Mouse (Mus musculus): ENCODE results near the gene Pnpla1. TPM values are rescaled to one million over a fixed set of nuclear protein-coding genes. Genes with fewer than 3 reads are reported as not detected.

The Pnpla1 gene
- polyA plus RNA-seq (2014; fragmentation: Illumina TruSeq; extraction: RNeasy Lipid Tissue Mini Kit (QIAGEN cat#74804); ENCODE audit: insufficient read depth, low read depth, low replicate concordance), result not detected

DNA sequence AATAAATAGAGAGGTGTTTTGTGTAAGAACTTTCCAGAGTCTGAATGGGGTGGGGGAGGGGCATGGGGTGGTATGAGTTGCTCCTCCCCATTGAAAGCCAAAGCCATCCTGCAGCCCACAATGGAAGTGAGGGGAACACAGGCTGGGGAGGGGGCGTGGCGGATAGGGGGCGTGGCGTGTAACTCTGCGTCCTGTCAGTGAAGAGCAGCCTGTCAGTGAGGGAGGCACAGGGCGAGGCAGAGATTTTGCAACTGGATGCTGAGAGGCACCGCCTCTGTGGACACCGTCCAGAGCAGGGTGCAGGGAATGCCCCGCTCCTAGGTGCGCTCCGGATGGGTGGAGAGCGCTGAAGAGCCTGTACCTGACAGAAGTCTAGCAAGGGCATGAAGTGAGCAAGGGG lies at the start of gene Pnpla1:
Pnpla1 (plus strand) TSS at position 207 of the 400 bp plus-strand sequence.

DNA sequence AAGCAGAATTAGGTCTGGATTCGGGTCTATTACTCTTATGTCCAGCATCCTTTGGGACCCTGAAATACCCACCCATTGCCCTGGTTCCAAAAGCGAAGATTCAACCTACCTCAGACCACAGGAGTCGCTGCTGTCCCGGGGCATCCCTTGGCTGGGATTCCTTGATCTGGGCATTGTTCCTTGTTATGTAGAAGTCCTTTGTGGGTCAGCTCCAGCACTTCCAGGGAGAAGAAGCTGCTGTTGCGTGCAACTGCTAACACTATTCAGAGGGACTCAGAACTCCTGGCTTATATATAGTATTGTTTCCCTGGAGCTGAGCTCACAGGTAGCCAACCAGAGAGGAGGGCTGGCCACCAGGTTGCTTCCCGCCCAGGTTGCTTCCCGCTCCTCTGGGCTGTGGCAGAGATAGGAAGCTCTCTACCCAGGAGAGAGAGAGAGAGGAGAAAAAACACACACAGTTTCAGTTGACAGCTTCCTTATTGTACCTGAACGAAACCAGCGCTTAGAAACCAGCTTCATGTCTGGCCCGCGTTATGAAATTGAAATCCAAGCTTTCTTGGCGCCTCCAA lies 56.9 kb downstream of the Pnpla1 start, which contains the start of gene 4930539E08Rik:
4930539E08Rik (minus strand) TSS at position 265 of the 569 bp plus-strand sequence.

Other genes with a start within 250 kb of the Pnpla1 start
- 15.8 TPM for gene Srpk1, start 235.7 kb upstream of the Pnpla1 start, polyA plus RNA-seq (2014; fragmentation: Illumina TruSeq; extraction: RNeasy Lipid Tissue Mini Kit (QIAGEN cat#74804); ENCODE audit: insufficient read depth, low read depth, low replicate concordance)
- 0.31 TPM for gene Slc26a8, start 168.2 kb upstream of the Pnpla1 start, polyA plus RNA-seq (2014; fragmentation: Illumina TruSeq; extraction: RNeasy Lipid Tissue Mini Kit (QIAGEN cat#74804); ENCODE audit: insufficient read depth, low read depth, low replicate concordance)
- gene Mapk14, start 167.1 kb upstream of the Pnpla1 start, polyA plus RNA-seq (2014; fragmentation: Illumina TruSeq; extraction: RNeasy Lipid Tissue Mini Kit (QIAGEN cat#74804); ENCODE audit: insufficient read depth, low read depth, low replicate concordance), result 37.5 TPM
- gene AC170998.1, start 132.3 kb upstream of the Pnpla1 start, polyA plus RNA-seq (2014; fragmentation: Illumina TruSeq; extraction: RNeasy Lipid Tissue Mini Kit (QIAGEN cat#74804); ENCODE audit: insufficient read depth, low read depth, low replicate concordance), result not detected
- gene Mapk13, start 89.1 kb upstream of the Pnpla1 start, polyA plus RNA-seq (2014; fragmentation: Illumina TruSeq; extraction: RNeasy Lipid Tissue Mini Kit (QIAGEN cat#74804); ENCODE audit: insufficient read depth, low read depth, low replicate concordance), result 20.9 TPM
- 10.6 TPM for gene Brpf3, start 57.3 kb upstream of the Pnpla1 start, polyA plus RNA-seq (2014; fragmentation: Illumina TruSeq; extraction: RNeasy Lipid Tissue Mini Kit (QIAGEN cat#74804); ENCODE audit: insufficient read depth, low read depth, low replicate concordance)
- 0.07 TPM for gene 4930539E08Rik, start 56.9 kb downstream of the Pnpla1 start, polyA plus RNA-seq (2014; fragmentation: Illumina TruSeq; extraction: RNeasy Lipid Tissue Mini Kit (QIAGEN cat#74804); ENCODE audit: insufficient read depth, low read depth, low replicate concordance)
- not detected for gene Pxt1, start 85.4 kb downstream of the Pnpla1 start, polyA plus RNA-seq (2014; fragmentation: Illumina TruSeq; extraction: RNeasy Lipid Tissue Mini Kit (QIAGEN cat#74804); ENCODE audit: insufficient read depth, low read depth, low replicate concordance)
- 29.1 TPM for gene Kctd20, start 93.5 kb downstream of the Pnpla1 start, polyA plus RNA-seq (2014; fragmentation: Illumina TruSeq; extraction: RNeasy Lipid Tissue Mini Kit (QIAGEN cat#74804); ENCODE audit: insufficient read depth, low read depth, low replicate concordance)
- gene Stk38, start 149.6 kb downstream of the Pnpla1 start, polyA plus RNA-seq (2014; fragmentation: Illumina TruSeq; extraction: RNeasy Lipid Tissue Mini Kit (QIAGEN cat#74804); ENCODE audit: insufficient read depth, low read depth, low replicate concordance), result 42.7 TPM
- 149 TPM for gene Srsf3, start 174.2 kb downstream of the Pnpla1 start, polyA plus RNA-seq (2014; fragmentation: Illumina TruSeq; extraction: RNeasy Lipid Tissue Mini Kit (QIAGEN cat#74804); ENCODE audit: insufficient read depth, low read depth, low replicate concordance)
- gene Cdkn1a, start 232.6 kb downstream of the Pnpla1 start, polyA plus RNA-seq (2014; fragmentation: Illumina TruSeq; extraction: RNeasy Lipid Tissue Mini Kit (QIAGEN cat#74804); ENCODE audit: insufficient read depth, low read depth, low replicate concordance), result 98.5 TPM